Mouse (Mus musculus) midbrain, embryonic 11.5 days (tissue): Measurements from ENCODE around the gene Pigp. TPM values are rescaled to one million over a fixed set of nuclear protein-coding genes. Genes with fewer than 3 reads are reported as not detected.
"Not testable (repeated sequence)": the region's sequence is repeated elsewhere in the genome, so short reads cannot be mapped to it uniquely, and the experiment has no call there.

ENCODE experiments used
- ATAC-seq: fragments of 200-750 bp; cut with Nextera tagmentation; 2 replicates; pipeline ENCODE4 v1.8.0; 2017; ENCODE audit warnings: moderate TSS enrichment, moderate library complexity; ENCODE audit not compliant: low FRiP score
- DNase-seq: peaks from one replicate; pipeline ENCODE4 v3.0.0; 2015; ENCODE audit warnings: low spot score; ENCODE audit errors: missing footprints
- H3K27ac ChIP-seq: fragments of 300-500 bp; sonication (generic); 2 replicates; pipeline ENCODE4 v1.5.1; 2014; ENCODE audit warnings: low read depth, low read length
- H3K27me3 ChIP-seq: fragments of 300-500 bp; sonication (generic); 2 replicates; pipeline ENCODE4 v1.6.1; 2014; ENCODE audit warnings: mild to moderate bottlenecking, low read length, moderate library complexity, mixed read lengths; ENCODE audit not compliant: control insufficient read depth, insufficient read depth
- H3K36me3 ChIP-seq: fragments of 300-500 bp; sonication (generic); 2 replicates; pipeline ENCODE4 v1.6.1; 2014; ENCODE audit warnings: mild to moderate bottlenecking, low read length, moderate library complexity, mixed read lengths; ENCODE audit not compliant: control insufficient read depth, insufficient read depth
- H3K4me1 ChIP-seq: fragments of 300-500 bp; sonication (generic); 2 replicates; pipeline ENCODE4 v1.6.1; 2014; ENCODE audit warnings: low read length; ENCODE audit not compliant: control insufficient read depth, insufficient read depth
- H3K4me2 ChIP-seq: fragments of 300-500 bp; sonication (generic); 2 replicates; pipeline ENCODE4 v1.6.1; 2014; ENCODE audit warnings: mild to moderate bottlenecking, moderate library complexity
- H3K4me3 ChIP-seq: fragments of 300-500 bp; sonication (generic); 2 replicates; pipeline ENCODE4 v1.5.1; 2014; ENCODE audit warnings: low read depth, low read length
- H3K9ac ChIP-seq: fragments of 300-500 bp; sonication (generic); 2 replicates; pipeline ENCODE4 v1.6.1; 2014; ENCODE audit warnings: low read length
- H3K9me3 ChIP-seq: fragments of 300-500 bp; sonication (generic); 2 replicates; pipeline ENCODE4 v1.6.1; 2016; ENCODE audit warnings: low read length; ENCODE audit not compliant: control insufficient read depth
- WGBS: fragments of 180-500 bp; shearing (Covaris S2); extraction: QIAGEN DNeasy Blood & Tissue Kit; methylation state at CpG from one replicate; pipeline ENCODE4 v1.1.7; 2014; 5-methylcytosine and 5-hydroxymethylcytosine counted together
- polyA plus RNA-seq: library from polyadenylated mRNA; unstranded; fragments of >200 nt; fragmentation: Nextera tagmentation; extraction: Ambion mirVana; gene quantifications from 2 replicates; pipeline ENCODE4 v1.2.1, GENCODE M21; 2014

Pigp gene
- polyA plus RNA-seq, 1 experiment from 2014 or later: 93.9 TPM

DNA sequence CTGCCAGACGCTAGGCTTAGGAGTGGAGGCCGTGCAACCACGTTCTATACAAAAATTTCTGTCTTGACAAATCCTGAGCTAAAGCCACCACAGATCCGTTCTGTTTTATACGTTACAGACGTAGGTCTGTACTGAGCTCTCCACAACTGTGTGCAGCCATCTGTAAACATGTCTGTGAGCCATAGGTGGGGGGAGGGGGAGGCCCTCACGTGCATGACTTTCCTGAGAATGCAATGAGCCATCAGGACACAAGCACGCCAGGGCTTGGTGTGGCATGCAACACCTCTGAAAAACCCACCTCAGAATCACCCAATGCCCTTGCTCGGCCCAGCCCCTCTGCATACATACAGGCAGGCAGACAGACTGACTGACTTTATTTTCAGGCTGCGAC lies 21.4 kb downstream of the Pigp start:
- no peaks in the 10 kb centered on the region for H3K9me3 ChIP-seq
- no peaks in the 10 kb centered on the region for H3K36me3 ChIP-seq
- H3K27ac ChIP-seq: no peak overlapping the region
- no peak overlapping the region for H3K9ac ChIP-seq
- no peak overlapping the region for H3K4me2 ChIP-seq
- H3K4me3 ChIP-seq: no peak overlapping the region
- DNase-seq (no peak), ATAC-seq (no peak)
- WGBS: 77% methylated on average over 10 of the region's 10 CpGs
- no peaks in the 10 kb centered on the region for H3K27me3 ChIP-seq
- peaks cover 2% of the 10 kb centered on the region; the same call in 1 of the 2 replicates for H3K4me1 ChIP-seq

DNA sequence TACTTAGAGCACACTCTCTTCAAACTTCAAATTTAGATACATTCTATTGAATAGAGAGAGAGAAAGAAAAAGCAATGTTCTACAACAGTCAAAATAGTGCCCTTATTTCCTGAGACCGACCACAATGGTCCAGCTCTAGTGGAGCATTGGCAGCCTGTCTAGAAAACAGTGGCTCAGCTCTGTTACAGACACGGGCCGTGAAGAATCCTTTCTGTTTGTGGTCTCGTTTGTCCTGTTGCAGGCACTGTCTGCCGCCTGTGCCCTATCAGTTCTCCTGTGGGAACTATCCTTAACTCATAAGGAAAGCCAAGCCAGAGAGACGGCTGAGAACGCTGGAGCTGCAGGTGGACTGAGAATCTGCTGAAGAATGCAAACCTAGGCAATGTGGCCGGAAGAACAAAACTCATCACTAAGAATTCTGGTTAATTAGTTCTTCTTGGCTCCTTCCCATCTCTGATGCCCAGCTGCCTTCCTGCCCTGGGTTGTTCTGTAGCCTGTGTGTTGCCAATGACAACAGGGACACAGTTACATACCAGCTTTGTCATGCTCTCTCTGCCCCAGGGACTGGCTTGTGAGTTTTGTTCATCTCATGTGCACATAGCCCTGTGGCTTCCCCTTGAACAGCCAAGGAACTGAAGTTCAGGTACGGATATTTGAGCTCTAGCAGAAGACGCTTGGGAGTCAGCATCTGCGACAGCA lies 21.9 kb downstream of the Pigp start:
- ATAC-seq (no peak), DNase-seq (no peak)
- H3K4me3 ChIP-seq: no peak overlapping the region
- WGBS: 80% methylated on average over 11 of the region's 11 CpGs
- no peaks in the 10 kb centered on the region for H3K36me3 ChIP-seq
- no peaks in the 10 kb centered on the region for H3K9me3 ChIP-seq
- peaks cover 2% of the 10 kb centered on the region; the same call in 1 of the 2 replicates for H3K4me1 ChIP-seq
- no peak overlapping the region for H3K9ac ChIP-seq
- H3K27ac ChIP-seq: no peak overlapping the region
- no peak overlapping the region for H3K4me2 ChIP-seq
- H3K27me3 ChIP-seq: no peaks in the 10 kb centered on the region

- 94% methylated on average over 2 of the region's 2 CpGs for WGBS
- DNase-seq (no peak), ATAC-seq (no peak)
- no peaks in the 10 kb centered on the region for H3K9me3 ChIP-seq
- no peak overlapping the region for H3K27ac ChIP-seq
- H3K27me3 ChIP-seq: no peaks in the 10 kb centered on the region
- no peak overlapping the region for H3K4me2 ChIP-seq
- no peak overlapping the region for H3K9ac ChIP-seq
- no peaks in the 10 kb centered on the region for H3K36me3 ChIP-seq
- H3K4me1 ChIP-seq: peaks cover 2% of the 10 kb centered on the region; the same call in 1 of the 2 replicates
- no peak overlapping the region for H3K4me3 ChIP-seq
These were observed 22.9 kb downstream of the Pigp start for GRCm38 (mm10) chr16:94348779-94349178.

DNA sequence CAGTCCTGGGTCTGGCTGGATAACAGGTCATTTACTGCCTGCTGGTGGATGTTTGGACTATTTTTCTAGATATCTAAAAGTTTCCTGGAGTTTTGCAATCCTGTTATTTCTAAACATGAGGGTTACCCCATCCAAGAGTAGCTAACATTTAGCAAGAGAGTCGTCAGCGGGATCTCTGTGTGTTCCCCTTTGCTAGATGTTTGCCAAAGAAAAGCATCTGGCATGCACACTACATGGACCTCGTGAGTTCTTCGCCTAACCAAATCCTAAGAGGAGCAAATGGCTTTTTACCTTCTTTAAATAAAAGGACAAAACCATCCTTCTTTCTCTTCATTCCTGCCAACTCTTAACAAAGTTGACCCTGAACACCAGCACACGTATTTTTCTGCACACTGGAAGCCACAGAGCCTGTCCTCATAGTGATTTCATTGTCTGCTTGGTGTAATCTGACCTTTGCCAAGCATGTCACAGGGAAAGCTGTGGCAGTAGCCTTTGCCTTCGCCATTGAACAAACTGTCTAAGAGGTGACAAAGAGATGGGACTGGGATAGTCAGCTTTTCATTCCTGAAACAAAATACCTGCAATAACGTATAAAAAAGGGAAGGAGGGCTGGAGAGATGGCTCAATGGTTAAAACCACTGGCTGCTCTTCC lies 24.4 kb downstream of the Pigp start:
- DNase-seq (no peak), ATAC-seq (no peak)
- Histone ChIP-seq H3K9me3 (no peaks in the 10 kb centered on the region), H3K9ac (no peak overlapping the region), H3K27ac (no peak overlapping the region), H3K4me3 (no peak overlapping the region), H3K36me3 (no peaks in the 10 kb centered on the region), H3K27me3 (no peaks in the 10 kb centered on the region), H3K4me1 (no peaks in the 10 kb centered on the region), H3K4me2 (no peak overlapping the region)
- WGBS: 82% methylated on average over 7 of the region's 7 CpGs

- ATAC-seq (no peak), DNase-seq (no peak)
- Histone ChIP-seq H3K9me3 (no peaks in the 10 kb centered on the region), H3K4me2 (no peak overlapping the region), H3K4me1 (no peaks in the 10 kb centered on the region), H3K27ac (no peak overlapping the region), H3K27me3 (no peaks in the 10 kb centered on the region), H3K9ac (no peak overlapping the region), H3K36me3 (no peaks in the 10 kb centered on the region), H3K4me3 (no peak overlapping the region)
- WGBS: 88% methylated on average over 1 of the region's 1 CpGs
These were observed 25.9 kb downstream of the Pigp start for GRCm38 (mm10) chr16:94345733-94346132.

GRCm38 (mm10) chr16:94339164-94340160 lies 32.2 kb downstream of the Pigp start:
- not testable (repeated sequence) for H3K27ac ChIP-seq, H3K27me3 ChIP-seq, ATAC-seq, H3K36me3 ChIP-seq, H3K4me1 ChIP-seq, H3K4me3 ChIP-seq, DNase-seq, H3K4me2 ChIP-seq, H3K9ac ChIP-seq, H3K9me3 ChIP-seq
- WGBS: 89% methylated on average over 19 of the region's 22 CpGs

DNA sequence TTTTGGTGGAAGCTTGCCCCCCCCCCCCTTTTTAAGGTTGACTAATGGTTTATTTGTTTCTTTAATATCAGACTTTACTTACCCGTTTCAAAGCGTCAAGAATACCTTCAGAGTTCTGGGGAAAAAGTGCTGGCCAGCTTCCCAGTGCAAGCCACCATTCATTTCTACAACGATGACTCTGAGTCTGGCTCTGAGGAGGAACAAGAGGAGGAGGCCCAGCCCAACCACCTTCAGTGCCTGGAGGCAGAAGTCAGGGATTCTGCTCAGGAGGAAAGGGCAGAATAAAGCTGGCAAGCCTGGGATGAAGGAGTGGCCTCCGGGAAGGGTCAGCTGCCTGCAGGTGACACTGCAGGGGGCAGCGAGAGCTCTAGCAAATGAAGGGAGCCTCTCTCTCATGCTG lies 36.0 kb downstream of the Pigp start:
- ATAC-seq (no peak), DNase-seq (no peak)
- Histone ChIP-seq H3K4me1 (peaks cover 3% of the 10 kb centered on the region; the same call in 1 of the 2 replicates), H3K9ac (no peak overlapping the region), H3K27me3 (no peaks in the 10 kb centered on the region), H3K4me3 (no peak overlapping the region), H3K27ac (no peak overlapping the region), H3K4me2 (no peak overlapping the region), H3K36me3 (no peaks in the 10 kb centered on the region), H3K9me3 (no peaks in the 10 kb centered on the region)
- 39% methylated on average over 5 of the region's 5 CpGs for WGBS

DNA sequence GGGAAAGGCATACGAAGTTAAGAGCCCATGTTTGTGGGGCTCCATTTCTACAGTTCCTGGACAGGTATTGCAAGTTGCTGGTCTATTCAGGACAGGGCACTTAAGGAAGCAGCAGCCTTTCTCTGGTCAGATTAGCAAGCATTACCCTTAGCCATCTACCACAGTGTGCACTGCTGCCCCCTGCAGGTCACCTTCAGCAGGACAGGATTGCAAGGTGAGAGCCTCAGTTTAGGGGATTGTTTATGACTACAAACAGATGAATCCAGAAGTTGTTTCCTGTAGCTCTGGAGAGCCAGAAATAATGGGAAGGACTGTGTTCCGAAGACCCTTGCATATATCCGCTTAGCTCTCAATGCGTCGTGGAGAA lies 39.8 kb downstream of the Pigp start:
- H3K27me3 ChIP-seq: peaks cover 21% of the 10 kb centered on the region
- no peaks in the 10 kb centered on the region for H3K36me3 ChIP-seq
- WGBS: 57% methylated on average over 5 of the region's 5 CpGs
- no peaks in the 10 kb centered on the region for H3K9me3 ChIP-seq
- no peak overlapping the region for H3K4me3 ChIP-seq
- H3K4me2 ChIP-seq: no peak overlapping the region
- no peak overlapping the region for H3K27ac ChIP-seq
- peaks cover 23% of the 10 kb centered on the region for H3K4me1 ChIP-seq
- DNase-seq (peak; percentile 89), ATAC-seq (no peak)
- H3K9ac ChIP-seq: no peak overlapping the region
